Mouse (Mus musculus) CH12.LX (cell line): ENCODE results near the gene Cntfr. TPM values are rescaled to one million over a fixed set of nuclear protein-coding genes. Genes with fewer than 3 reads are reported as not detected.

ENCODE experiments used
- DNase-seq: peaks from one replicate; pipeline ENCODE4 v3.0.0-alpha.2; 2013; ENCODE audit errors: extremely low read depth
- H3K27ac ChIP-seq: 2 replicates; pipeline ENCODE4 v1.5.1; 2012; ENCODE audit warnings: low read depth, mild to moderate bottlenecking, control low read depth, moderate library complexity; ENCODE audit not compliant: insufficient read depth
- H3K27me3 ChIP-seq: replicated peaks from 2 replicates; pipeline ENCODE3; 2012; ENCODE audit warnings: inconsistent platforms
- H3K36me3 ChIP-seq, 2 experiments: replicated peaks in 1 of 2; 2 replicates each; pipeline versions ENCODE3 to v1.6.1; 2012; ENCODE audit warnings: inconsistent platforms in 1 of 2, low read length in 1 of 2, mild to moderate bottlenecking in 1 of 2, mixed read lengths in 1 of 2, moderate library complexity in 1 of 2; ENCODE audit not compliant: control insufficient read depth in 1 of 2, insufficient read depth in 1 of 2
- H3K4me1 ChIP-seq, 2 experiments: 2 replicates each; pipeline ENCODE4 v1.6.1; 2012; ENCODE audit warnings: inconsistent platforms in 1 of 2, moderate library complexity in 1 of 2; ENCODE audit not compliant: insufficient read depth in 2 of 2, control insufficient read depth in 1 of 2
- H3K4me2 ChIP-seq: 2 replicates; pipeline ENCODE4 v1.6.1; 2012; ENCODE audit warnings: low read depth, mild to moderate bottlenecking, control low read depth; ENCODE audit not compliant: poor library complexity, insufficient read depth, severe bottlenecking
- H3K4me3 ChIP-seq, 3 experiments: fragments of 150-350 bp in 1 of 3; sonication (generic) in 1 of 3; replicated peaks in 1 of 3; 2 replicates each; pipeline versions ENCODE3 to v1.5.1; 2011 to 2012; ENCODE audit warnings: low read depth in 2 of 3, low read length in 2 of 3, mild to moderate bottlenecking in 2 of 3, moderate library complexity in 2 of 3, control low read depth in 1 of 3, improper control_type of control experiment in 1 of 3, inconsistent platforms in 1 of 3, mixed read lengths in 1 of 3; ENCODE audit not compliant: poor library complexity in 1 of 3
- H3K79me2 ChIP-seq: replicated peaks from 2 replicates; pipeline ENCODE4 v1.6.1; 2012; ENCODE audit warnings: mild to moderate bottlenecking, moderate library complexity; ENCODE audit not compliant: control insufficient read depth, poor library complexity, insufficient read depth, severe bottlenecking; ENCODE audit errors: extremely low read depth
- H3K9ac ChIP-seq: 2 replicates; pipeline ENCODE4 v1.6.1; 2012; ENCODE audit warnings: low read depth, mild to moderate bottlenecking, control low read depth, moderate library complexity; ENCODE audit not compliant: insufficient read depth
- H3K9me3 ChIP-seq: replicated peaks from 2 replicates; pipeline ENCODE3; 2012; ENCODE audit warnings: low read length, inconsistent platforms, mixed read lengths
- BHLHE40 ChIP-seq: IDR thresholded peaks from 2 replicates; pipeline ENCODE4 v1.6.1; 2011; ENCODE audit warnings: mild to moderate bottlenecking, low read depth, low read length, improper control_type of control experiment
- CHD2 ChIP-seq: IDR thresholded peaks from 2 replicates; pipeline ENCODE4 v1.6.1; 2011; ENCODE audit warnings: low read length, improper control_type of control experiment
- CTCF ChIP-seq, 2 experiments: IDR thresholded peaks in 1 of 2; conservative IDR thresholded peaks in 1 of 2; 2 replicates each; pipeline ENCODE4 v1.5.1; 2011 to 2012; ENCODE audit warnings: low read depth in 2 of 2, low read length in 2 of 2, improper control_type of control experiment in 1 of 2, inconsistent platforms in 1 of 2, mild to moderate bottlenecking in 1 of 2, moderate library complexity in 1 of 2
- E2F4 ChIP-seq: IDR thresholded peaks from 2 replicates; pipeline ENCODE4 v1.6.1; 2011; ENCODE audit warnings: low read depth, low read length, improper control_type of control experiment; ENCODE audit not compliant: insufficient replicate concordance
- ELF1 ChIP-seq: IDR thresholded peaks from 2 replicates; pipeline ENCODE4 v1.6.1; 2014; ENCODE audit warnings: low read depth, mild to moderate bottlenecking, inconsistent platforms, low read length, improper control_type of control experiment
- EP300 ChIP-seq: IDR thresholded peaks from 2 replicates; pipeline ENCODE4 v1.6.1; 2011; ENCODE audit warnings: low read length, improper control_type of control experiment
- ETS1 ChIP-seq: conservative IDR thresholded peaks from 2 replicates; pipeline ENCODE4 v1.6.1; 2012; ENCODE audit warnings: low read depth, mild to moderate bottlenecking, inconsistent platforms, low read length, improper control_type of control experiment, moderate library complexity
- GABPA ChIP-seq: IDR thresholded peaks from 2 replicates; pipeline ENCODE4 v1.6.1; 2012; ENCODE audit warnings: low read depth, low read length, improper control_type of control experiment, inconsistent platforms; ENCODE audit not compliant: insufficient replicate concordance
- HCFC1 ChIP-seq: IDR thresholded peaks from 2 replicates; pipeline ENCODE4 v1.6.1; 2012; ENCODE audit warnings: low read depth, mild to moderate bottlenecking, inconsistent platforms, low read length, improper control_type of control experiment
- IRF4 ChIP-seq: IDR thresholded peaks from 2 replicates; pipeline ENCODE4 v1.6.1; 2014; ENCODE audit warnings: low read depth, mild to moderate bottlenecking, inconsistent platforms, low read length, improper control_type of control experiment
- JUND ChIP-seq: conservative IDR thresholded peaks from 2 replicates; pipeline ENCODE4 v1.6.1; 2011; ENCODE audit warnings: low read depth, low read length, improper control_type of control experiment
- MAFK ChIP-seq: IDR thresholded peaks from 2 replicates; pipeline ENCODE4 v1.6.1; 2011; ENCODE audit warnings: low read length, improper control_type of control experiment; ENCODE audit not compliant: insufficient replicate concordance
- MAX ChIP-seq: IDR thresholded peaks from 2 replicates; pipeline ENCODE4 v1.6.1; 2011; ENCODE audit warnings: low read length, improper control_type of control experiment
- MAZ ChIP-seq: IDR thresholded peaks from 2 replicates; pipeline ENCODE4 v1.6.1; 2012; ENCODE audit warnings: low read depth, mild to moderate bottlenecking, inconsistent platforms, low read length, improper control_type of control experiment, moderate library complexity
- MEF2A ChIP-seq: IDR thresholded peaks from 2 replicates; pipeline ENCODE4 v1.6.1; 2014; ENCODE audit warnings: low read depth, mild to moderate bottlenecking, inconsistent platforms, low read length, improper control_type of control experiment, borderline replicate concordance
- MXI1 ChIP-seq: IDR thresholded peaks from 2 replicates; pipeline ENCODE4 v1.6.1; 2011; ENCODE audit warnings: mild to moderate bottlenecking, low read depth, low read length, improper control_type of control experiment
- MYC ChIP-seq: IDR thresholded peaks from 2 replicates; pipeline ENCODE4 v1.6.1; 2011; ENCODE audit warnings: low read depth, mild to moderate bottlenecking, improper control_type of control experiment, low read length
- NELFE ChIP-seq: IDR thresholded peaks from 2 replicates; pipeline ENCODE4 v1.6.1; 2011; ENCODE audit warnings: low read depth, low read length, improper control_type of control experiment
- NRF1 ChIP-seq: IDR thresholded peaks from 2 replicates; pipeline ENCODE4 v1.6.1; 2014; ENCODE audit warnings: low read depth, mild to moderate bottlenecking, inconsistent platforms, low read length, improper control_type of control experiment, moderate library complexity
- PAX5 ChIP-seq: IDR thresholded peaks from 2 replicates; pipeline ENCODE4 v1.6.1; 2012; ENCODE audit warnings: low read length, inconsistent platforms, mixed read lengths
- POLR2A ChIP-seq: IDR thresholded peaks from 2 replicates; pipeline ENCODE4 v1.6.1; 2011; ENCODE audit warnings: low read depth, mild to moderate bottlenecking, improper control_type of control experiment, low read length
- RAD21 ChIP-seq: IDR thresholded peaks from 2 replicates; pipeline ENCODE4 v1.6.1; 2011; ENCODE audit warnings: low read depth, mild to moderate bottlenecking, low read length, improper control_type of control experiment, moderate library complexity
- RCOR1 ChIP-seq: conservative IDR thresholded peaks from 2 replicates; pipeline ENCODE4 v1.6.1; 2012; ENCODE audit warnings: low read depth, mild to moderate bottlenecking, inconsistent platforms, low read length, improper control_type of control experiment
- SIN3A ChIP-seq: IDR thresholded peaks from 2 replicates; pipeline ENCODE4 v1.6.1; 2012; ENCODE audit warnings: low read length, improper control_type of control experiment, inconsistent platforms
- TBP ChIP-seq: conservative IDR thresholded peaks from 2 replicates; pipeline ENCODE4 v1.6.1; 2011; ENCODE audit warnings: low read depth, low read length, improper control_type of control experiment
- TCF12 ChIP-seq: IDR thresholded peaks from 2 replicates; pipeline ENCODE4 v1.6.1; 2014; ENCODE audit warnings: low read depth, mild to moderate bottlenecking, inconsistent platforms, low read length, improper control_type of control experiment
- UBTF ChIP-seq: IDR thresholded peaks from 2 replicates; pipeline ENCODE4 v1.6.1; 2012; ENCODE audit warnings: low read depth, mild to moderate bottlenecking, inconsistent platforms, low read length, improper control_type of control experiment, moderate library complexity
- USF1 ChIP-seq: IDR thresholded peaks from 2 replicates; pipeline ENCODE4 v1.6.1; 2014; ENCODE audit warnings: low read depth, mild to moderate bottlenecking, inconsistent platforms, low read length, improper control_type of control experiment
- USF2 ChIP-seq: conservative IDR thresholded peaks from 2 replicates; pipeline ENCODE4 v1.6.1; 2011; ENCODE audit warnings: low read depth, low read length, improper control_type of control experiment
- ZMIZ1 ChIP-seq: IDR thresholded peaks from 2 replicates; pipeline ENCODE4 v1.6.1; 2012; ENCODE audit warnings: low read depth, mild to moderate bottlenecking, inconsistent platforms, low read length, improper control_type of control experiment
- ZNF384 ChIP-seq: IDR thresholded peaks from 2 replicates; pipeline ENCODE4 v1.6.1; 2012; ENCODE audit warnings: low read depth, low read length, improper control_type of control experiment, inconsistent platforms
- dilution Hi-C: fragments of 300-500 bp; cut with MboI; formaldehyde crosslinking; loops from 2 replicates; pipeline ENCODE4 v1.14.3; 2020; ENCODE audit warnings: low sequenced_read_pairs; ENCODE audit not compliant: extremely low pct_unique_long_range_greater_than_20kb, extremely low pct_ligation_motif_present
- in situ Hi-C: fragments of 300-500 bp; cut with MboI; formaldehyde crosslinking; loops from 3 replicates; pipeline ENCODE4 v1.14.3; 2019; ENCODE audit warnings: low sequenced_read_pairs, low pct_ligation_motif_present, low pct_unique_long_range_greater_than_20kb, mixed read lengths
- polyA plus RNA-seq: library from polyadenylated mRNA; unstranded; fragments of >175 nt; gene quantifications from 2 replicates; pipeline ENCODE4 v1.2.1, GENCODE M21; 2012; ENCODE audit warnings: low read depth; ENCODE audit not compliant: insufficient read length
- total RNA-seq, 2 experiments: library from RNA; depleted of rRNA; stranded (reverse); fragments of 300-350 nt in 1 of 2; fragments of >200 nt in 1 of 2; gene quantifications; 2 replicates each; pipeline ENCODE4 v1.2.3; 2012 to 2014

The Cntfr gene
- total and polyA plus RNA-seq, 3 experiments, result not detected

DNA sequence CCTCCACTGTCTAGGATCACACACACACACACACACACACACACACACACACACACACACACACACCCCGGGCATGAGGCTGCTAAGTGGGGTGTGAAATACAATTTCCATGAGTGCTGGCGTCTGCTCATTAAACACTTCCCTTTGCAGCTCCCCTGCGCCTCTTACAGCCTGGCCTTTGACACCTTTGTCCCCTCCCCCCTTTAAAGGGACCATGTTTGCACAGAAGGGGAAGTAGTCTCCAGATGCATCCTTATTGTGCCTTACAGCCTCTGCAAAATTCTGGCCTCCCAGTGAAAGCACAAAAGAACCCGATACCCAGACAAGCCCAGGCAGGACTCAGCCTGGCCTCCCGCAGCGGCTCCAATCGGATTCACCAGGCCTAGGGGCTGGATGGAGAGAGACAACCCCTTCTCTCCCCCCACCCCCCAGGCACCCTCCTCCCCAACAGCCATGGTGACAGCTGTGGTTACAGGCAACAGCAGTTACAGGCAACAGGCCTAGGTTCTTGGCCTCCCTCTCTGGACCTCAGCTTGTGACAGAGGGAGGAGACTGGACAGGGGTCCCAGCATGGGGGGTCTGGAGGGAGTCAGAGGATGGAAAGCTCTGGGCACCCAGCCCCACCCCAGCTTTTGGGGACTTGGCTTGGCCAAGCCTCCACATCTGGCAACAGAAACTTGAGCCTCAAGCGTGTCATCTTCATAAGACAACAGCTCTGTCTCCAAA lies 68.5 kb downstream of the Cntfr start:
- no peak overlapping the region for H3K4me3 ChIP-seq
- no peaks in the 10 kb centered on the region for H3K9me3 ChIP-seq
- H3K36me3 ChIP-seq, result no peaks in the 10 kb centered on the region
- dilution Hi-C loops (no loop called here), in situ Hi-C loops (no loop called here)
- H3K27ac ChIP-seq, result peak overlapping the region; percentile 36
- peak overlapping the region; percentile 45; the same call in 1 of the 2 replicates for H3K4me2 ChIP-seq
- H3K4me1 ChIP-seq, result peaks cover 46 to 73% of the 10 kb centered on the region in 2 experiments
- H3K27me3 ChIP-seq, result no peaks in the 10 kb centered on the region
- TF ChIP-seq POLR2A, result peak; percentile 31; the same call in 1 of the 2 replicates
- 0 out of 2 replicates have a peak, but pooled peaks have one; percentile 44 for TF ChIP-seq RCOR1
- peak; percentile 69; the same call in 1 of the 2 replicates for TF ChIP-seq SIN3A
- TF ChIP-seq MEF2A, result no peak; the same call in 1 of the 2 replicates
- peak; percentile 44; the same call in 1 of the 2 replicates for TF ChIP-seq IRF4
- 0 out of 2 replicates have a peak, but pooled peaks have one; percentile 22 for TF ChIP-seq MYC
- peak; percentile 40 for TF ChIP-seq TCF12
- TF ChIP-seq E2F4, result no peak
- TF ChIP-seq ZNF384, result no peak
- peak; percentile 28; the same call in 1 of the 2 replicates for TF ChIP-seq BHLHE40
- TF ChIP-seq HCFC1, result peak; percentile 44; the same call in 1 of the 2 replicates
- 0 out of 2 replicates have a peak, but pooled peaks have one; percentile 28 for TF ChIP-seq MXI1
- no peak for TF ChIP-seq ETS1
- TF ChIP-seq PAX5, result no peak
- TF ChIP-seq NRF1, result peak; percentile 54; the same call in 1 of the 2 replicates
- no peak for TF ChIP-seq ZMIZ1
- TF ChIP-seq NELFE, result no peak
- no peak for TF ChIP-seq GABPA
- no peak for TF ChIP-seq MAFK
- peak; percentile 86 for TF ChIP-seq CHD2
- 0 out of 2 replicates have a peak, but pooled peaks have one; percentile 58 for TF ChIP-seq MAZ
- TF ChIP-seq ELF1, result peak; percentile 74
- TF ChIP-seq CTCF (conservative IDR thresholded peaks at IDR 0.05 in 1 of 2, IDR thresholded peaks at IDR 0.05 in 1 of 2; ENCODE audit: low read depth in 2 of 2, low read length in 2 of 2), result no peak; a peak in 1 of 4 replicates
- TF ChIP-seq MAX, result no peak; the same call in 1 of the 2 replicates
- TF ChIP-seq TBP, result peak; percentile 57; the same call in 1 of the 2 replicates
- peak; percentile 39; the same call in 1 of the 2 replicates for TF ChIP-seq EP300
- no peak for TF ChIP-seq RAD21
- no peak for TF ChIP-seq USF2
- no peak for TF ChIP-seq USF1
- TF ChIP-seq UBTF, result no peak
- TF ChIP-seq JUND, result no peak
- no peaks in the 10 kb centered on the region for H3K79me2 ChIP-seq
- peak; percentile 95 for DNase-seq
- peak overlapping the region; percentile 34; the same call in 1 of the 2 replicates for H3K9ac ChIP-seq
